Mouse (Mus musculus) heart, postnatal 0 days (tissue): Measurements from ENCODE around the gene Xrcc6. TPM values are rescaled to one million over a fixed set of nuclear protein-coding genes. Genes with fewer than 3 reads are reported as not detected.

ENCODE experiments used
- ATAC-seq: fragments of 200-750 bp; cut with Nextera tagmentation; 2 replicates; pipeline ENCODE4 v1.8.0; 2017; ENCODE audit warnings: low read depth, moderate number of reproducible peaks, moderate library complexity; ENCODE audit not compliant: insufficient read depth
- DNase-seq: peaks from one replicate; pipeline ENCODE4 v3.0.0-alpha.2; 2016; ENCODE audit warnings: low spot score
- H3K27ac ChIP-seq: fragments of 300-500 bp; sonication (generic); 2 replicates; pipeline ENCODE4 v1.5.1; 2014; ENCODE audit warnings: low read depth, mild to moderate bottlenecking
- H3K27me3 ChIP-seq: fragments of 300-500 bp; sonication (generic); 2 replicates; pipeline ENCODE4 v1.6.1; 2014; ENCODE audit warnings: low read length, mixed read lengths; ENCODE audit not compliant: control insufficient read depth, insufficient read depth
- H3K36me3 ChIP-seq: fragments of 300-500 bp; sonication (generic); replicated peaks from 2 replicates; pipeline ENCODE4 v1.6.1; 2014; ENCODE audit warnings: low read length, mixed read lengths; ENCODE audit not compliant: control insufficient read depth, insufficient read depth
- H3K4me1 ChIP-seq: fragments of 300-500 bp; sonication (generic); 2 replicates; pipeline ENCODE4 v1.6.1; 2014; ENCODE audit warnings: antibody characterized with exemption; ENCODE audit not compliant: control insufficient read depth, insufficient read depth
- H3K4me2 ChIP-seq: fragments of 300-500 bp; sonication (generic); 2 replicates; pipeline ENCODE4 v1.6.1; 2014; ENCODE audit warnings: low read depth, mild to moderate bottlenecking, low read length, moderate library complexity
- H3K4me3 ChIP-seq: fragments of 300-500 bp; sonication (generic); 2 replicates; pipeline ENCODE4 v1.5.1; 2014; ENCODE audit warnings: low read depth, low read length
- H3K9ac ChIP-seq: fragments of 300-500 bp; sonication (generic); replicated peaks from 2 replicates; pipeline ENCODE4 v1.6.1; 2014; ENCODE audit warnings: low read depth, low read length, mixed read lengths
- H3K9me3 ChIP-seq: fragments of 300-500 bp; sonication (generic); replicated peaks from 2 replicates; pipeline ENCODE4 v1.6.1; 2016; ENCODE audit warnings: low read length; ENCODE audit not compliant: control insufficient read depth
- CTCF ChIP-seq: IDR thresholded peaks from 2 replicates; pipeline ENCODE4 v1.5.1; 2016; ENCODE audit warnings: antibody characterized with exemption, control low read depth, low read depth
- EP300 ChIP-seq: IDR thresholded peaks from 2 replicates; pipeline ENCODE4 v1.6.1; 2016; ENCODE audit warnings: antibody characterized with exemption, low read depth
- WGBS: fragments of 180-500 bp; shearing (Covaris S2); extraction: QIAGEN DNeasy Blood & Tissue Kit; methylation state at CpG from one replicate; pipeline ENCODE4 v1.1.7; 2014; 5-methylcytosine and 5-hydroxymethylcytosine counted together
- polyA plus RNA-seq: library from polyadenylated mRNA; unstranded; fragments of >200 nt; fragmentation: Nextera tagmentation; extraction: Ambion mirVana; gene quantifications from 2 replicates; pipeline ENCODE4 v1.2.1, GENCODE M21; 2015
- total RNA-seq: library from RNA; depleted of rRNA; stranded (reverse); fragments of >200 nt; gene quantifications from 2 replicates; pipeline ENCODE4 v1.2.3, GENCODE M21; 2014; ENCODE audit warnings: low replicate concordance

Xrcc6 gene
- total and polyA plus RNA-seq, 2 experiments from 2014 or later = 36.8 to 37.2 TPM

GRCm38 (mm10) chr15:82016101-82016808 lies 28.6 kb downstream of the Xrcc6 start:
- peak overlapping the region; percentile 73 for H3K27ac ChIP-seq
- TF ChIP-seq CTCF = no peak
- H3K4me3 ChIP-seq = peak overlapping the region; percentile 73
- H3K27me3 ChIP-seq = no peaks in the 10 kb centered on the region
- peaks cover 16% of the 10 kb centered on the region for H3K36me3 ChIP-seq
- WGBS = under 1% methylated on average over 53 of the region's 53 CpGs
- H3K4me1 ChIP-seq = peaks cover 5% of the 10 kb centered on the region; the same call in 1 of the 2 replicates
- peak overlapping the region; percentile 71 for H3K9ac ChIP-seq
- peak; percentile 95 for ATAC-seq
- peak; percentile 96 for DNase-seq
- peak overlapping the region; percentile 92 for H3K4me2 ChIP-seq
- no peaks in the 10 kb centered on the region for H3K9me3 ChIP-seq

- no peak for ATAC-seq
- no peak for DNase-seq
- Histone ChIP-seq H3K4me2 (peak overlapping the region; percentile 92), H3K27me3 (no peaks in the 10 kb centered on the region), H3K9me3 (no peaks in the 10 kb centered on the region), H3K36me3 (peaks cover 21% of the 10 kb centered on the region), H3K4me3 (peak overlapping the region; percentile 73), H3K4me1 (peaks cover 5% of the 10 kb centered on the region; the same call in 1 of the 2 replicates), H3K27ac (peak overlapping the region; percentile 73), H3K9ac (peak overlapping the region; percentile 71)
- TF ChIP-seq CTCF (no peak), EP300 (no peak)
- 21% methylated on average over 6 of the region's 6 CpGs for WGBS
Observed at GRCm38 (mm10) chr15:82016830-82017229, 29.2 kb downstream of the Xrcc6 start.

- no peak for TF ChIP-seq EP300
- no peak for TF ChIP-seq CTCF
- Histone ChIP-seq H3K9me3 (no peaks in the 10 kb centered on the region), H3K36me3 (peaks cover 26% of the 10 kb centered on the region), H3K4me3 (no peak overlapping the region), H3K4me1 (peaks cover 5% of the 10 kb centered on the region; the same call in 1 of the 2 replicates), H3K9ac (no peak overlapping the region), H3K27me3 (no peaks in the 10 kb centered on the region), H3K4me2 (no peak overlapping the region), H3K27ac (no peak overlapping the region)
- WGBS = 75% methylated on average over 4 of the region's 4 CpGs
- DNase-seq = no peak
- no peak for ATAC-seq
Observed at GRCm38 (mm10) chr15:82017461-82017860, 29.8 kb downstream of the Xrcc6 start.

GRCm38 (mm10) chr15:82019288-82019687 lies 31.7 kb downstream of the Xrcc6 start:
- peaks cover 5% of the 10 kb centered on the region; the same call in 1 of the 2 replicates for H3K4me1 ChIP-seq
- no peak overlapping the region for H3K9ac ChIP-seq
- 50% methylated on average over 3 of the region's 3 CpGs for WGBS
- DNase-seq = no peak
- peaks cover 41% of the 10 kb centered on the region for H3K36me3 ChIP-seq
- no peak overlapping the region for H3K4me2 ChIP-seq
- TF ChIP-seq EP300 = no peak
- TF ChIP-seq CTCF = no peak
- H3K4me3 ChIP-seq = no peak overlapping the region
- no peak overlapping the region for H3K27ac ChIP-seq
- H3K9me3 ChIP-seq = no peaks in the 10 kb centered on the region
- ATAC-seq = no peak
- H3K27me3 ChIP-seq = no peaks in the 10 kb centered on the region

DNA sequence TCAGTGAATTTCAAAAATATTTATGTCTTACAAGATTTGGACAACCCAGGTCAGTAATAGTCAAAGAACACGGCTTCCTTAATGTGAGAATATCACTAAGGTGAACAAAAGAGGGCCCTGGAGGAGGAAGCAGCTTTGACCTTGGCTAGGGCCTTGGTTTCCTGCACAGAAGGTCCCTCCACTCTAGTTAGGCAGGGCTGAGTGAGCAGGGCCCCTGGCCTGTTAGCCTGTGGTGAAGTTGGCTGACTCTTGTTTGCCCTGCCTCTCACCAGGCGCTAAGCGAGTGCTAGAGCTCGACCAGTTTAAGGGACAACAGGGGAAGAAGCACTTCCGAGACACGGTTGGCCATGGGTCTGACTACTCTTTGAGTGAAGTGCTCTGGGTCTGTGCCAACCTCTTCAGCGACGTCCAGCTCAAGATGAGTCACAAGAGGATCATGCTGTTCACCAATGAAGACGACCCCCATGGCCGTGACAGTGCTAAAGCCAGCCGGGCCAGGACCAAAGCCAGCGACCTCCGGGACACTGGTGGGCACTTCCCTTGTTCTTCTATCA lies 35.0 kb downstream of the Xrcc6 start:
- no peak for ATAC-seq

More for the DNA sequence above, 35.0 kb downstream of the Xrcc6 start:
- Histone ChIP-seq H3K9me3 (no peaks in the 10 kb centered on the region), H3K4me3 (no peak overlapping the region), H3K27ac (peak overlapping the region; percentile 52; the same call in 1 of the 2 replicates), H3K36me3 (peaks cover 70% of the 10 kb centered on the region), H3K4me2 (no peak overlapping the region), H3K9ac (no peak overlapping the region), H3K27me3 (no peaks in the 10 kb centered on the region), H3K4me1 (no peaks in the 10 kb centered on the region)
- peak; percentile 7 for DNase-seq
- WGBS = 39% methylated on average over 13 of the region's 13 CpGs
- TF ChIP-seq EP300 (no peak), CTCF (no peak)
